Mouse (Mus musculus) cortical plate, adult 2 months (tissue): ENCODE results near the gene Elmod3.

Experiments
- CTCF ChIP-seq: fragments of 200-500 bp; IDR thresholded peaks from 2 replicates; pipeline ENCODE4 v1.5.1; 2011; ENCODE audit warnings: mild to moderate bottlenecking, control low read depth, low read length; ENCODE audit not compliant: insufficient read depth; ENCODE audit errors: extremely low read depth
- POLR2A ChIP-seq: fragments of 200-500 bp; IDR thresholded peaks from 2 replicates; pipeline ENCODE4 v1.6.1; 2011; ENCODE audit warnings: mild to moderate bottlenecking, low read length, control low read depth; ENCODE audit not compliant: insufficient read depth; ENCODE audit errors: extremely low read depth

DNA sequence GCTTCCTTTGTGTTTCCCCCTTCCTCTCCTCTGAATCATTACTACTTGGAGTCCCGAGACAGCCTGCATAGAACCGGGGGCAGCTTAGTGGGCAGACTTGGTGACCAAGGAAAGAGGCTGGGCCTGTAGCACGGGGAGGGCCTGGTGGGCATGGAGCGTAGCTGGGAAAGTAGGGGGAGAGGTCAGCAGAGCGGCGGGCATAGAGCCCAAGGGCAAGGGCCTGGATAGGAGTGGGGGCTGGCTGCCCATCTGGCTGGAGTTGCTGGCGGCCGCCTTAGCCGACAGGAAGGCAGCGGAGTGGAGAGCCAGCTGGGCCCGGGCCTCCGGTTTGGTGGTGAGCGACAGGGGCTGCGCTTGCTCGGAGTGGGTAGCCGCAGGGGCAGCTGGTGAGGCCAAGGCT is 29.1 kb upstream of the Elmod3 start:
- TF ChIP-seq POLR2A (no peak), CTCF (no peak)
